15 mouse cellular contexts compared by ENCODE assay signal in the genomic region with DNA sequence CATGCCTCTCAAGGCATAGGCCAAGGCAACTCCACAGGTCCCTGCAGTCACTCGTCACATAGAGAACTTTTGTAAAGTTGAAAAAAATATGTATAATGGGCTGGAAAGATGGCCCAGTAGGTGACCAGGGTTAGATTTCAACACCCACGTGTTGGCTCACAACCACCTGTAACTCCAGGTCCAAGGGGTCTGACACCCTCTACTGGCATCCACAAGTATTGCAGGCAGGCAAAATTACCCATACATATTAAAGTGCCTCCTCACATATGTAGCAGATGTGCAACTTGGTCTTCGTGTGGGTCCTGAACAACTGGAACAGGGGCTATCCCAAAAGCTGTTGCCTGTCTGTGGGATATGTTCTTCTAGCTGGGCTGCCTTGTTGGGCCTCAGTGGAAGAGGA. TPM values are rescaled to one million over a fixed set of nuclear protein-coding genes. Genes with fewer than 3 reads are reported as not detected.
DNase-seq lines count a peak whose midpoint lies in the region; ATAC-seq and TF ChIP-seq lines count a peak whose summit lies in the region.
"Had no signal": no experiment of that assay in that cellular context is flagged by ENCODE, and none has a peak within 500 bp of the region (broad histone marks: within the 10 kb centered on the region; RNA-seq: fewer than 3 reads in every experiment).

No protein-coding gene starts in this region.

- no peaks in the 10 kb centered on the region for H3K4me1 ChIP-seq in heart, adult 2 months (ENCODE audit: control insufficient read depth, insufficient read depth, low read length)
- no peaks in the 10 kb centered on the region for H3K4me1 ChIP-seq in lung, postnatal 0 days (ENCODE audit: insufficient read depth, low read depth, low read length)
- H3K4me1 ChIP-seq: heart, embryonic 15.5 days; lung, embryonic 15.5 days; midbrain, embryonic 13.5 days; neural tube, embryonic 15.5 days had no signal

- TF ChIP-seq EP300 in heart, adult 2 months (IDR thresholded peaks at IDR 0.05; ENCODE audit: insufficient read depth, low read depth, low read length) = no peak
- no peak for TF ChIP-seq EP300 in lung, postnatal 0 days (IDR thresholded peaks at IDR 0.05)

- H3K4me2 ChIP-seq in lung, postnatal 0 days (replicated peaks; ENCODE audit: low read depth, low read length) = no peak overlapping the region
- H3K4me2 ChIP-seq: heart, embryonic 15.5 days; lung, embryonic 15.5 days; midbrain, embryonic 13.5 days; neural tube, embryonic 15.5 days had no signal

- H3K79me2 ChIP-seq in heart, adult 2 months (replicated peaks; ENCODE audit: control insufficient read depth, insufficient read depth, low read length) = no peaks in the 10 kb centered on the region

- H3K27ac ChIP-seq in heart, adult 2 months = no peak overlapping the region
- H3K27ac ChIP-seq in lung, postnatal 0 days (ENCODE audit: low read length) = no peak overlapping the region
- H3K27ac ChIP-seq: heart, embryonic 15.5 days; lung, embryonic 15.5 days; midbrain, embryonic 13.5 days; neural tube, embryonic 15.5 days had no signal

- no peak for TF ChIP-seq POLR2A in heart, adult 2 months (IDR thresholded peaks at IDR 0.05; ENCODE audit: insufficient read depth, low read depth, low read length)

- H3K9me3 ChIP-seq in lung, postnatal 0 days (ENCODE audit: low read length) = no peaks in the 10 kb centered on the region
- H3K9me3 ChIP-seq: heart, embryonic 15.5 days; lung, embryonic 15.5 days had no signal

- TF ChIP-seq CTCF in heart, adult 2 months (IDR thresholded peaks at IDR 0.05) = peak; percentile 28
- peak; percentile 50 for TF ChIP-seq CTCF in lung, postnatal 0 days (IDR thresholded peaks at IDR 0.05)

- no peak overlapping the region for H3K4me3 ChIP-seq in heart, adult 2 months
- no peak overlapping the region for H3K4me3 ChIP-seq in lung, postnatal 0 days (ENCODE audit: low read depth, low read length)
- H3K4me3 ChIP-seq: heart, embryonic 15.5 days; lung, embryonic 15.5 days; midbrain, embryonic 13.5 days; neural tube, embryonic 15.5 days had no signal

- DNase-seq in heart, adult 2 months = no peak
- no peak for DNase-seq in heart, postnatal 14 days
- no peak for DNase-seq in lung, postnatal 0 days (ENCODE audit: low spot score)
- no peak for DNase-seq in lung, postnatal 25 days (ENCODE audit: low spot score)
- peak; percentile 30 for DNase-seq in NIH3T3 (ENCODE audit: low read depth)
- no peak for DNase-seq in layer of hippocampus, adult 9-10 months (ENCODE audit: low spot score)
- DNase-seq in left cerebral cortex, postnatal 25 days (ENCODE audit: low spot score in 2 of 2) = no peak
- DNase-seq: adrenal gland, postnatal 10 days; cerebellum, adult 11 months had no signal

- WGBS in heart, adult 2 months = 65% methylated on average over 3 of the region's 3 CpGs
- WGBS in lung, postnatal 0 days = 65% methylated on average over 3 of the region's 3 CpGs

- no peaks in the 10 kb centered on the region for H3K36me3 ChIP-seq in heart, adult 2 months (ENCODE audit: control insufficient read depth, insufficient read depth, low read length)
- no peaks in the 10 kb centered on the region for H3K36me3 ChIP-seq in lung, postnatal 0 days (ENCODE audit: insufficient read depth, low read length)
- H3K36me3 ChIP-seq: heart, embryonic 15.5 days; lung, embryonic 15.5 days; midbrain, embryonic 13.5 days; neural tube, embryonic 15.5 days had no signal

- H3K9ac ChIP-seq in heart, adult 2 months (ENCODE audit: low read depth, low read length) = no peak overlapping the region
- H3K9ac ChIP-seq in lung, postnatal 0 days (replicated peaks; ENCODE audit: low read depth) = no peak overlapping the region
- H3K9ac ChIP-seq: heart, embryonic 15.5 days; lung, embryonic 15.5 days; midbrain, embryonic 13.5 days; neural tube, embryonic 15.5 days had no signal

- ATAC-seq in lung, postnatal 0 days = no peak
- peak; percentile 57 for ATAC-seq in megakaryocyte progenitor cell, adult 5-6 weeks (replicated peaks; ENCODE audit: poor library complexity)
- ATAC-seq: inflammation-experienced regulatory T-cells, adult 6 months; midbrain, embryonic 13.5 days had no signal

- no peaks in the 10 kb centered on the region for H3K27me3 ChIP-seq in heart, adult 2 months (ENCODE audit: control insufficient read depth, insufficient read depth, low read length)
- H3K27me3 ChIP-seq in lung, postnatal 0 days (replicated peaks; ENCODE audit: insufficient read depth, low read length) = no peaks in the 10 kb centered on the region
- H3K27me3 ChIP-seq: heart, embryonic 15.5 days; lung, embryonic 15.5 days; midbrain, embryonic 13.5 days; neural tube, embryonic 15.5 days had no signal

- intact Hi-C loops in heart, adult 2 months (cut with DNase I) = no loop called here
- intact Hi-C loops in heart, postnatal 14 days (cut with DNase I) = no loop called here
- intact Hi-C loops in left cerebral cortex, postnatal 25 days (cut with DNase I) = no loop called here

RNA-seq across cellular contexts. Expression of a gene that starts 15.1 kb away (rescaled TPM):
- total RNA-seq in heart, adult 2 months (2021) = 100 to 1,000 TPM; 182 to 219 TPM
- polyA plus RNA-seq in heart, adult 2 months (2012; rRNA removed) = 16.1 and 41.7 TPM in 2 replicates
- 100 to 1,000 TPM; 166 to 176 TPM for total RNA-seq in heart, postnatal 14 days (2021)
- polyA plus RNA-seq in lung, postnatal 0 days (2015; fragmentation: Nextera tagmentation; extraction: Ambion mirVana) = 15.8 and 17.4 TPM in 2 replicates
- total RNA-seq in megakaryocyte progenitor cell, adult 5-6 weeks (2015) = 108 and 109 TPM in 2 replicates
- 75.8 and 86.8 TPM in 2 replicates for total RNA-seq in megakaryocyte progenitor cell, adult 5-6 weeks (2017)
- 100 to 1,000 TPM; 123 to 137 TPM for total RNA-seq in left cerebral cortex, postnatal 25 days (2021)

RNA-seq across cellular contexts. Expression of a gene that starts 15.8 kb away (rescaled TPM):
- under 1 TPM in 1 of 2 experiments, not detected in 1; 0.14 TPM for total RNA-seq in heart, adult 2 months (2021)
- polyA plus RNA-seq in heart, adult 2 months (2012; rRNA removed) = 0.09 TPM in 1 of 2 replicates, not detected in the other
- total RNA-seq in heart, postnatal 14 days (2021) = not detected
- polyA plus RNA-seq in lung, postnatal 0 days (2015; fragmentation: Nextera tagmentation; extraction: Ambion mirVana) = not detected in 2 replicates
- total RNA-seq in megakaryocyte progenitor cell, adult 5-6 weeks (2015) = not detected in 2 replicates
- not detected in 2 replicates for total RNA-seq in megakaryocyte progenitor cell, adult 5-6 weeks (2017)
- total RNA-seq in left cerebral cortex, postnatal 25 days (2021) = 10 to 100 TPM; 40.1 to 42.0 TPM
- polyA plus RNA-seq: inflammation-experienced regulatory T-cells, adult 6 months had no signal

RNA-seq across cellular contexts. Expression of a gene that starts 59.3 kb away (rescaled TPM):
- total RNA-seq in heart, adult 2 months (2021) = 1 to 10 TPM; 3.0 to 3.1 TPM
- polyA plus RNA-seq in heart, adult 2 months (2012; rRNA removed) = 1.6 and 2.7 TPM in 2 replicates
- 1 to 10 TPM; 4.9 to 5.0 TPM for total RNA-seq in heart, postnatal 14 days (2021)
- polyA plus RNA-seq in lung, postnatal 0 days (2015; fragmentation: Nextera tagmentation; extraction: Ambion mirVana) = 21.6 and 23.5 TPM in 2 replicates
- 72.7 and 81.7 TPM in 2 replicates for total RNA-seq in megakaryocyte progenitor cell, adult 5-6 weeks (2015)
- 59.6 and 66.6 TPM in 2 replicates for total RNA-seq in megakaryocyte progenitor cell, adult 5-6 weeks (2017)
- total RNA-seq in left cerebral cortex, postnatal 25 days (2021) = 1 to 10 TPM; 1.5 to 1.8 TPM

Comparison
In these comparisons a context has a peak if more than half of its experiments do, and no peak if none do; other contexts are left out.
1. RNA of a gene that starts 15.8 kb away (total RNA-seq): 40.1 to 42.0 TPM in left cerebral cortex, postnatal 25 days; 0.14 TPM in heart, adult 2 months, not detected in heart, postnatal 14 days and not detected in megakaryocyte progenitor cell, adult 5-6 weeks; every median in the first group is over 10 times any median in the second.
2. RNA of a gene that starts 59.3 kb away (total RNA-seq): 59.6 to 81.7 TPM in megakaryocyte progenitor cell, adult 5-6 weeks; 4.9 to 5.0 TPM in heart, postnatal 14 days, 3.0 to 3.1 TPM in heart, adult 2 months and 1.5 to 1.8 TPM in left cerebral cortex, postnatal 25 days; every median in the first group is over 10 times any median in the second.